Mouse (Mus musculus) embryonic facial prominence, embryonic 13.5 days (tissue): ENCODE measurements around the gene Vmn1r152. TPM values are rescaled to one million over a fixed set of nuclear protein-coding genes. Genes with fewer than 3 reads are reported as not detected.
"Not testable (repeated sequence)": the region's sequence is repeated elsewhere in the genome, so short reads cannot be mapped to it uniquely, and the experiment has no call there.

ENCODE experiments used
- ATAC-seq: fragments of 200-750 bp; cut with Nextera tagmentation; 2 replicates; pipeline ENCODE4 v1.8.0; 2017; ENCODE audit warnings: low read depth; ENCODE audit not compliant: insufficient number of reproducible peaks, insufficient read depth, low FRiP score, low TSS enrichment
- H3K27ac ChIP-seq: fragments of 300-500 bp; sonication (generic); 2 replicates; pipeline ENCODE4 v1.5.1; 2015; ENCODE audit warnings: moderate library complexity, mild to moderate bottlenecking, inconsistent platforms
- H3K27me3 ChIP-seq: fragments of 300-500 bp; sonication (generic); 2 replicates; pipeline ENCODE4 v1.6.1; 2015; ENCODE audit warnings: mild to moderate bottlenecking, inconsistent platforms
- H3K36me3 ChIP-seq: fragments of 300-500 bp; sonication (generic); 2 replicates; pipeline ENCODE4 v1.6.1; 2015; ENCODE audit warnings: mild to moderate bottlenecking, inconsistent platforms
- H3K4me1 ChIP-seq: fragments of 300-500 bp; sonication (generic); 2 replicates; pipeline ENCODE4 v1.6.1; 2015; ENCODE audit warnings: inconsistent platforms
- H3K4me2 ChIP-seq: fragments of 300-500 bp; sonication (generic); 2 replicates; pipeline ENCODE4 v1.6.1; 2015; ENCODE audit warnings: moderate library complexity, mild to moderate bottlenecking, inconsistent platforms
- H3K4me3 ChIP-seq: fragments of 300-500 bp; sonication (generic); 2 replicates; pipeline ENCODE4 v1.5.1; 2015; ENCODE audit warnings: mild to moderate bottlenecking, inconsistent platforms
- H3K9ac ChIP-seq: fragments of 300-500 bp; sonication (generic); 2 replicates; pipeline ENCODE4 v1.6.1; 2015; ENCODE audit warnings: mild to moderate bottlenecking, inconsistent platforms
- H3K9me3 ChIP-seq: fragments of 300-500 bp; sonication (generic); 2 replicates; pipeline ENCODE4 v1.6.1; 2016; ENCODE audit warnings: inconsistent platforms
- WGBS: fragments of 180-500 bp; shearing (Covaris S2); methylation state at CpG from one replicate; pipeline ENCODE4 v1.1.7; 2015; ENCODE audit warnings: mixed read lengths; 5-methylcytosine and 5-hydroxymethylcytosine counted together
- polyA plus RNA-seq: library from polyadenylated mRNA; unstranded; fragments of >200 nt; fragmentation: Nextera tagmentation; extraction: Ambion mirVana; gene quantifications from 2 replicates; pipeline ENCODE4 v1.2.1, GENCODE M21; 2015

Gene Vmn1r152
- polyA plus RNA-seq = not detected in 2 replicates

GRCm38 (mm10) chr7:22522667-22523066 lies at the start of gene Vmn1r152:
Vmn1r152 (plus strand) TSS chr7:22522967.
- not testable (repeated sequence) for H3K4me3 ChIP-seq, H3K9ac ChIP-seq, H3K9me3 ChIP-seq, ATAC-seq, H3K4me2 ChIP-seq, H3K27me3 ChIP-seq, H3K36me3 ChIP-seq, H3K4me1 ChIP-seq, H3K27ac ChIP-seq
- no CpG with 5 or more reads among the region's 3 CpGs for WGBS

DNA sequence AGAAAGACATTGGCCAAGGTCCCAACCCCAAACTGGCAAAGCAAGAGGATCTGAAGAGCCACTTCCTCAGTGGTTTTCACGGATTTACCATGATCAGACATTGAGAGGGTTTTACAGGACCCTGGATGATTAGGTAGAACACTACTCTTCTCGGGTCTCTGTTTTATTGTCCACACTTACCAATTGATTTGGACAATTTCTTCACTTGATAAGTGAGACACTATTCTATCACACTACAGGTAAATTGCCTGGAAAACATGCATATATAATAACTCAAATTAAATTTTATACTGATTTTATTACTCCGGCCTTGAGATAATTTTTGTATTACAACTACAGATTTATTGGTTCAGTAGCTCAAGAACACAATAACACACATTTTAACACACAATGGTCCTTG lies 23.2 kb upstream of the Vmn1r152 start, which contains the start of gene Vmn1r151:
Gene Vmn1r151 (minus strand): TSS at position 101 of the 400 bp plus-strand sequence.
- not testable (repeated sequence) for H3K4me3 ChIP-seq, H3K27me3 ChIP-seq, H3K36me3 ChIP-seq, H3K4me1 ChIP-seq, H3K9me3 ChIP-seq, H3K9ac ChIP-seq, H3K4me2 ChIP-seq, H3K27ac ChIP-seq, ATAC-seq
- 57% methylated on average over 2 of the region's 3 CpGs for WGBS

DNA sequence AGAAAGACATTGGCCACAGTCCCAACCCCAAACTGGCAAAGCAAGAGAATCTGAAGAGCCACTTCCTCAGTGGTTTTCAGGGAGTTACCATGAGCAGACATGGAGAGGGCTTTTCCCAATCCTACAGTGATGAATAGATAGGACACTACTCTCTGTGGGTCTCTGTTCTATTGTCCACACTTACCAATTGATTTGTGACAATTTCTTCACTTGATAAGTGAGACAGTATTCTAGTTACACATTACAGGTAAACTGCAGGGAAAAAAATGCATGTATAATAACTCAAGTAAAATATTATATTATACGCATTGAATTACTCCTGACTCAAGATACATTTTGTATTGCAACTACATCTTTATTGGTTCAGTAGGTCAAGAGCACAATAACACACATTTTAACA lies 12.0 kb downstream of the Vmn1r152 start, which contains the start of gene Gm8677:
Gene Gm8677 (minus strand): TSS at position 101 of the 400 bp plus-strand sequence.
- H3K27ac ChIP-seq, H3K4me3 ChIP-seq, H3K4me1 ChIP-seq, ATAC-seq, H3K4me2 ChIP-seq, H3K9me3 ChIP-seq, H3K27me3 ChIP-seq, H3K9ac ChIP-seq, H3K36me3 ChIP-seq: not testable (repeated sequence)
- no CpG with 5 or more reads among the region's 1 CpGs for WGBS

GRCm38 (mm10) chr7:22565243-22565642 lies 42.5 kb downstream of the Vmn1r152 start, which contains the start of gene Gm4201:
Gm4201 (minus strand) TSS chr7:22565343.
- not testable (repeated sequence) for ATAC-seq, H3K4me1 ChIP-seq, H3K9me3 ChIP-seq, H3K36me3 ChIP-seq, H3K27me3 ChIP-seq, H3K4me2 ChIP-seq, H3K4me3 ChIP-seq, H3K27ac ChIP-seq, H3K9ac ChIP-seq
- no CpG with 5 or more reads among the region's 3 CpGs for WGBS

Other genes starting within 250 kb of the Vmn1r152 start
- not detected in 2 replicates for gene Gm4187, start 193.2 kb upstream of the Vmn1r152 start, polyA plus RNA-seq
- gene Gm8660, start 151.9 kb upstream of the Vmn1r152 start, polyA plus RNA-seq = not detected in 2 replicates
- gene Vmn1r148, start 109.4 kb upstream of the Vmn1r152 start, polyA plus RNA-seq = not detected in 2 replicates
- gene Vmn1r149, start 84.7 kb upstream of the Vmn1r152 start, polyA plus RNA-seq = not detected in 2 replicates
- not detected in 2 replicates for gene Gm10665, start 58.9 kb upstream of the Vmn1r152 start, polyA plus RNA-seq
- not detected in 2 replicates for gene Vmn1r151, start 23.3 kb upstream of the Vmn1r152 start, polyA plus RNA-seq
- not detected in 2 replicates for gene Gm8677, start 11.9 kb downstream of the Vmn1r152 start, polyA plus RNA-seq
- gene Gm4201, start 42.4 kb downstream of the Vmn1r152 start, polyA plus RNA-seq = not detected in 2 replicates
- gene Gm4565, start 65.2 kb downstream of the Vmn1r152 start, polyA plus RNA-seq = not detected in 2 replicates
- gene Vmn1r155, start 135.1 kb downstream of the Vmn1r152 start, polyA plus RNA-seq = not detected in 2 replicates
- not detected in 2 replicates for gene Gm8693, start 169.3 kb downstream of the Vmn1r152 start, polyA plus RNA-seq
- gene Gm4567, start 196.7 kb downstream of the Vmn1r152 start, polyA plus RNA-seq = not detected in 2 replicates
- gene Vmn1r157, start 238.7 kb downstream of the Vmn1r152 start, polyA plus RNA-seq = not detected in 2 replicates